Comparison of ENCODE assay signal across 20 mouse cellular contexts in genomic region chr11:52537819-52538435, GRCm38 (mm10).
DNase-seq lines count a peak whose midpoint lies in the region; ATAC-seq lines count a peak whose summit lies in the region.
"Had no signal": no experiment of that assay in that cellular context is flagged by ENCODE, and none has a peak within 500 bp of the region (broad histone marks: within the 10 kb centered on the region; RNA-seq: fewer than 3 reads in every experiment).

No protein-coding gene starts in this region.

- H3K4me1 ChIP-seq in heart, embryonic 11.5 days (ENCODE audit: control insufficient read depth, insufficient read depth, low read length), result peaks cover 29% of the 10 kb centered on the region
- peaks cover 5% of the 10 kb centered on the region; the same call in 1 of the 2 replicates for H3K4me1 ChIP-seq in forebrain, embryonic 13.5 days
- H3K4me1 ChIP-seq in hindbrain, embryonic 11.5 days (replicated peaks; ENCODE audit: control insufficient read depth, insufficient read depth, low read length), result no peaks in the 10 kb centered on the region

- 0 out of 2 replicates have a peak overlapping the region, but pooled peaks have one; percentile 72 for H3K27ac ChIP-seq in heart, embryonic 11.5 days (ENCODE audit: low read depth, low read length)
- no peak overlapping the region for H3K27ac ChIP-seq in forebrain, embryonic 13.5 days
- no peak overlapping the region for H3K27ac ChIP-seq in hindbrain, embryonic 11.5 days (ENCODE audit: low read depth, low read length)
- H3K27ac ChIP-seq: embryonic facial prominence, embryonic 10.5 days; gastrocnemius, adult 2 months; hindbrain, embryonic 13.5 days had no signal

- no peaks in the 10 kb centered on the region for H3K27me3 ChIP-seq in heart, embryonic 11.5 days (ENCODE audit: control insufficient read depth, insufficient read depth, low read length)
- no peaks in the 10 kb centered on the region for H3K27me3 ChIP-seq in forebrain, embryonic 13.5 days
- H3K27me3 ChIP-seq in hindbrain, embryonic 11.5 days (ENCODE audit: control insufficient read depth, insufficient read depth, low read length), result no peaks in the 10 kb centered on the region

- DNase-seq in heart, postnatal 10 days, result no peak
- DNase-seq in 3134 (ENCODE audit: extremely low read depth, insufficient read length, low spot score), result peak; percentile 32
- DNase-seq in Muller cell, postnatal 12 days (ENCODE audit: inconsistent ontology term), result peak; percentile 25
- DNase-seq in adrenal gland, postnatal 36 days, result peak; percentile 77 to 80
- DNase-seq in right cerebral cortex, adult 18-20 months, result no peak
- DNase-seq in hindbrain, embryonic 11.5 days (ENCODE audit: low spot score), result no peak
- DNase-seq: cerebellum, adult 18-20 months; cerebellum, postnatal 25 days; gastrocnemius, adult 2 months; kidney, adult 2 months; kidney, postnatal 25 days; lung, adult 2 months; thymus, adult 2 months had no signal

- H3K4me2 ChIP-seq in heart, embryonic 11.5 days, result no peak overlapping the region
- no peak overlapping the region for H3K4me2 ChIP-seq in forebrain, embryonic 13.5 days
- no peak overlapping the region for H3K4me2 ChIP-seq in hindbrain, embryonic 11.5 days (replicated peaks; ENCODE audit: low read depth, low read length)
- H3K4me2 ChIP-seq: hindbrain, embryonic 13.5 days; liver, embryonic 11.5 days had no signal

- no peaks in the 10 kb centered on the region for H3K36me3 ChIP-seq in heart, embryonic 11.5 days (ENCODE audit: control insufficient read depth, insufficient read depth, low read length)
- no peaks in the 10 kb centered on the region for H3K36me3 ChIP-seq in forebrain, embryonic 13.5 days (ENCODE audit: poor library complexity, severe bottlenecking)
- H3K36me3 ChIP-seq in hindbrain, embryonic 11.5 days (ENCODE audit: control insufficient read depth, insufficient read depth, low read length), result no peaks in the 10 kb centered on the region
- H3K36me3 ChIP-seq: embryonic facial prominence, embryonic 10.5 days; hindbrain, embryonic 13.5 days had no signal

- intact Hi-C loops in heart, postnatal 10 days (cut with DNase I), result no loop called here

- no peak for ATAC-seq in heart, embryonic 11.5 days (replicated peaks; ENCODE audit: insufficient number of reproducible peaks, low FRiP score, low TSS enrichment)
- no peak for ATAC-seq in forebrain, embryonic 13.5 days
- ATAC-seq in hindbrain, embryonic 11.5 days (ENCODE audit: low FRiP score), result no peak
- ATAC-seq: inflammation-experienced regulatory T-cells, adult 6 months; midbrain, embryonic 16.5 days had no signal

- H3K9me3 ChIP-seq in heart, embryonic 11.5 days (replicated peaks; ENCODE audit: control insufficient read depth, low read length), result no peaks in the 10 kb centered on the region
- H3K9me3 ChIP-seq in forebrain, embryonic 13.5 days (replicated peaks), result no peaks in the 10 kb centered on the region
- H3K9me3 ChIP-seq in hindbrain, embryonic 11.5 days (ENCODE audit: control insufficient read depth, low read length), result no peaks in the 10 kb centered on the region
- H3K9me3 ChIP-seq: embryonic facial prominence, embryonic 10.5 days; hindbrain, embryonic 13.5 days had no signal

- no peak overlapping the region for H3K4me3 ChIP-seq in heart, embryonic 11.5 days (ENCODE audit: low read depth, low read length)
- no peak overlapping the region for H3K4me3 ChIP-seq in forebrain, embryonic 13.5 days
- no peak overlapping the region for H3K4me3 ChIP-seq in hindbrain, embryonic 11.5 days (ENCODE audit: low read depth, low read length)
- H3K4me3 ChIP-seq: embryonic facial prominence, embryonic 10.5 days; gastrocnemius, adult 2 months; hindbrain, embryonic 13.5 days had no signal

- 68% methylated on average over 4 of the region's 4 CpGs for WGBS in heart, embryonic 11.5 days (ENCODE audit: insufficient replicate concordance)
- WGBS in forebrain, embryonic 13.5 days, result 66% methylated on average over 4 of the region's 4 CpGs
- WGBS in hindbrain, embryonic 11.5 days, result 71% methylated on average over 4 of the region's 4 CpGs

- H3K9ac ChIP-seq in heart, embryonic 11.5 days (ENCODE audit: low read depth, low read length), result no peak overlapping the region
- H3K9ac ChIP-seq in forebrain, embryonic 13.5 days, result no peak overlapping the region
- H3K9ac ChIP-seq in hindbrain, embryonic 11.5 days (ENCODE audit: low read depth, low read length), result no peak overlapping the region
- H3K9ac ChIP-seq: hindbrain, embryonic 13.5 days had no signal

Comparison
In these comparisons a context has a peak if more than half of its experiments do, and no peak if none do; other contexts are left out.
1. DNase-seq: peak in 3134 (single experiment), Muller cell, postnatal 12 days (single experiment) and adrenal gland, postnatal 36 days (2 of 2); none in heart, postnatal 10 days (0 of 2), right cerebral cortex, adult 18-20 months (single experiment) and hindbrain, embryonic 11.5 days (single experiment).